Comparison of ENCODE assay signal across 31 mouse cellular contexts in the genomic region with DNA sequence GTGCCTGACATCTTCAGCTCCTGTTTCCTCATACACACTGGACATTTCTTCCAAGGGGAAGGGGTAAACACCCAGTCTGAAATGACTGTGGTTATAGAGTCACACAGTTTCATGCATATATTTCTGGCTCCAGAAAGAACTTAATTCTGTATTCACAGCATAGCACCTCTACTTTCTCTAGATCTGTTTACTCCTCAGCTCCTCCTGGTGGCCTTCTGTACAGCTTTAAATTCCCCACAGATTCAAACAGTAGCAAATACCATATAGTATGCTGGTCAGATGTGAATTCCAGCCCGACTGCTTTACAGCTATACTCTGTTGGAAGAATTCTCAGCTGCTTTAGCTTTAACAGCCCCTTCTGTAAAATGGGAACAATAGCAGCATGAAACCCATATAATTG.
DNase-seq lines count a peak whose midpoint lies in the region; ATAC-seq and TF ChIP-seq lines count a peak whose summit lies in the region.
"Had no signal": no experiment of that assay in that cellular context is flagged by ENCODE, and none has a peak within 500 bp of the region (broad histone marks: within the 10 kb centered on the region; RNA-seq: fewer than 3 reads in every experiment).

No protein-coding gene starts in this region.

- no peaks in the 10 kb centered on the region for H3K27me3 ChIP-seq in midbrain, postnatal 0 days (ENCODE audit: insufficient read depth, low read length)
- no peaks in the 10 kb centered on the region for H3K27me3 ChIP-seq in midbrain, embryonic 16.5 days (ENCODE audit: control insufficient read depth, insufficient read depth, low read depth, low read length)
- no peaks in the 10 kb centered on the region for H3K27me3 ChIP-seq in kidney, adult 2 months (replicated peaks; ENCODE audit: control insufficient read depth, insufficient read depth, low read length)
- H3K27me3 ChIP-seq: embryonic facial prominence, embryonic 12.5 days; heart, embryonic 15.5 days; hindbrain, embryonic 12.5 days; kidney, embryonic 15.5 days; limb, embryonic 12.5 days; liver, embryonic 15.5 days; lung, embryonic 15.5 days; midbrain, embryonic 13.5 days; stomach, embryonic 15.5 days had no signal

- TF ChIP-seq CTCF in midbrain, postnatal 0 days (IDR thresholded peaks at IDR 0.05) = peak; percentile 32; the same call in 1 of the 2 replicates
- no peak for TF ChIP-seq CTCF in kidney, adult 2 months (conservative IDR thresholded peaks at IDR 0.05; ENCODE audit: insufficient read depth, insufficient read length, low read depth, low read length)

- DNase-seq in frontal cortex, postnatal 10 days (ENCODE audit: low spot score in 2 of 2) = no peak
- no peak for DNase-seq in midbrain, postnatal 0 days (ENCODE audit: low spot score)
- DNase-seq in neural tube, embryonic 10.5 days (ENCODE audit: extremely low spot score, low spot score) = no peak
- DNase-seq in kidney, adult 2 months = no peak
- DNase-seq: adrenal gland, adult 2 months; adrenal gland, postnatal 36 days; cerebellum, adult 8-10 months; cerebellum, postnatal 25 days; gastrocnemius, postnatal 14 days; heart, adult 11 months; kidney, postnatal 36 days; lung, postnatal 36 days; right cerebral cortex, postnatal 25 days had no signal

- no peak overlapping the region for H3K27ac ChIP-seq in midbrain, postnatal 0 days (ENCODE audit: low read depth, low read length)
- no peak overlapping the region for H3K27ac ChIP-seq in midbrain, embryonic 16.5 days (ENCODE audit: low read length)
- H3K27ac ChIP-seq in kidney, adult 2 months (ENCODE audit: insufficient read depth, low read depth, low read length) = no peak overlapping the region
- H3K27ac ChIP-seq: embryonic facial prominence, embryonic 12.5 days; heart, embryonic 10.5 days; heart, embryonic 15.5 days; hindbrain, embryonic 12.5 days; hindbrain, postnatal 0 days; kidney, embryonic 15.5 days; limb, embryonic 12.5 days; liver, embryonic 15.5 days; lung, embryonic 15.5 days; midbrain, embryonic 13.5 days; stomach, embryonic 15.5 days had no signal

- H3K4me3 ChIP-seq in midbrain, postnatal 0 days (ENCODE audit: low read depth, low read length) = no peak overlapping the region
- no peak overlapping the region for H3K4me3 ChIP-seq in midbrain, embryonic 16.5 days (ENCODE audit: low read depth, low read length)
- H3K4me3 ChIP-seq in kidney, adult 2 months (ENCODE audit: insufficient read depth, low read depth, low read length) = no peak overlapping the region
- H3K4me3 ChIP-seq: embryonic facial prominence, embryonic 12.5 days; heart, embryonic 10.5 days; heart, embryonic 15.5 days; hindbrain, embryonic 12.5 days; kidney, embryonic 15.5 days; limb, embryonic 12.5 days; liver, embryonic 15.5 days; lung, embryonic 15.5 days; midbrain, embryonic 13.5 days; stomach, embryonic 15.5 days had no signal

- TF ChIP-seq POLR2A in kidney, adult 2 months (IDR thresholded peaks at IDR 0.05; ENCODE audit: low read depth, low read length) = no peak

- no peaks in the 10 kb centered on the region for H3K36me3 ChIP-seq in midbrain, postnatal 0 days (ENCODE audit: insufficient read depth, low read length)
- H3K36me3 ChIP-seq in midbrain, embryonic 16.5 days (ENCODE audit: control insufficient read depth, insufficient read depth, low read length) = no peaks in the 10 kb centered on the region
- H3K36me3 ChIP-seq in kidney, adult 2 months (ENCODE audit: control insufficient read depth, insufficient read depth, low read length) = no peaks in the 10 kb centered on the region
- H3K36me3 ChIP-seq: embryonic facial prominence, embryonic 12.5 days; heart, embryonic 10.5 days; heart, embryonic 15.5 days; hindbrain, embryonic 12.5 days; kidney, embryonic 15.5 days; limb, embryonic 12.5 days; liver, embryonic 15.5 days; lung, embryonic 15.5 days; midbrain, embryonic 13.5 days; stomach, embryonic 15.5 days had no signal

- H3K9me3 ChIP-seq in midbrain, postnatal 0 days (ENCODE audit: low read length) = 0 out of 2 replicates have a peak, but pooled peaks cover 5% of the 10 kb centered on the region
- no peaks in the 10 kb centered on the region for H3K9me3 ChIP-seq in midbrain, embryonic 16.5 days (replicated peaks; ENCODE audit: control insufficient read depth, low read length, poor library complexity, severe bottlenecking)
- H3K9me3 ChIP-seq: embryonic facial prominence, embryonic 12.5 days; heart, embryonic 10.5 days; heart, embryonic 15.5 days; hindbrain, embryonic 12.5 days; kidney, embryonic 15.5 days; limb, embryonic 12.5 days; liver, embryonic 15.5 days; lung, embryonic 15.5 days; midbrain, embryonic 13.5 days; stomach, embryonic 15.5 days had no signal

- WGBS in midbrain, postnatal 0 days = 73% methylated on average over 1 of the region's 1 CpGs
- WGBS in midbrain, embryonic 16.5 days = 83% methylated on average over 1 of the region's 1 CpGs
- WGBS in kidney, adult 2 months = 61% methylated on average over 1 of the region's 1 CpGs

- no peak overlapping the region for H3K4me2 ChIP-seq in midbrain, postnatal 0 days (ENCODE audit: low read depth, low read length, poor library complexity, severe bottlenecking)
- no peak overlapping the region for H3K4me2 ChIP-seq in midbrain, embryonic 16.5 days (ENCODE audit: low read length)
- H3K4me2 ChIP-seq: embryonic facial prominence, embryonic 12.5 days; heart, embryonic 15.5 days; hindbrain, embryonic 12.5 days; kidney, embryonic 15.5 days; limb, embryonic 12.5 days; liver, embryonic 15.5 days; lung, embryonic 15.5 days; midbrain, embryonic 13.5 days; stomach, embryonic 15.5 days had no signal

- peak; percentile 59; the same call in 1 of the 2 replicates for ATAC-seq in frontal cortex, adult (ENCODE audit: low TSS enrichment)
- no peak for ATAC-seq in midbrain, postnatal 0 days (ENCODE audit: low FRiP score)
- no peak for ATAC-seq in midbrain, embryonic 16.5 days
- ATAC-seq in common myeloid progenitor, adult 5-6 weeks (replicated peaks; ENCODE audit: low read depth, poor library complexity, severe bottlenecking) = peak; percentile 72; the same call in 1 of the 2 replicates
- ATAC-seq: activated CD4-positive, CD25-positive, alpha-beta regulatory T cell, adult 4 months; CD4-positive, CD25-positive, alpha-beta regulatory T cell, adult 4 months; forebrain, embryonic 14.5 days; hindbrain, postnatal 0 days; intestine, embryonic 16.5 days; midbrain, embryonic 13.5 days had no signal

- H3K9ac ChIP-seq in midbrain, postnatal 0 days (replicated peaks; ENCODE audit: low read length, poor library complexity, severe bottlenecking) = no peak overlapping the region
- H3K9ac ChIP-seq in midbrain, embryonic 16.5 days (ENCODE audit: low read depth, low read length) = no peak overlapping the region
- H3K9ac ChIP-seq: embryonic facial prominence, embryonic 12.5 days; heart, embryonic 15.5 days; hindbrain, embryonic 12.5 days; kidney, embryonic 15.5 days; limb, embryonic 12.5 days; liver, embryonic 15.5 days; lung, embryonic 15.5 days; midbrain, embryonic 13.5 days; stomach, embryonic 15.5 days had no signal

- H3K4me1 ChIP-seq in midbrain, postnatal 0 days (ENCODE audit: insufficient read depth, low read length) = no peaks in the 10 kb centered on the region
- no peaks in the 10 kb centered on the region for H3K4me1 ChIP-seq in midbrain, embryonic 16.5 days (ENCODE audit: control insufficient read depth, insufficient read depth, low read length)
- no peaks in the 10 kb centered on the region for H3K4me1 ChIP-seq in kidney, adult 2 months (ENCODE audit: control insufficient read depth, insufficient read depth, low read length)
- H3K4me1 ChIP-seq: embryonic facial prominence, embryonic 12.5 days; heart, embryonic 10.5 days; heart, embryonic 15.5 days; hindbrain, embryonic 12.5 days; kidney, embryonic 15.5 days; limb, embryonic 12.5 days; liver, embryonic 15.5 days; lung, embryonic 15.5 days; midbrain, embryonic 13.5 days; stomach, embryonic 15.5 days had no signal

Comparison
In these comparisons a context has a peak if more than half of its experiments do, and no peak if none do; other contexts are left out.
1. ATAC-seq: peak in frontal cortex, adult (single experiment) and common myeloid progenitor, adult 5-6 weeks (single experiment); none in midbrain, postnatal 0 days (single experiment) and midbrain, embryonic 16.5 days (single experiment).